Mouse (Mus musculus) megakaryocyte, adult 5-6 weeks (primary cell): ENCODE measurements around the gene Cep104. TPM values are rescaled to one million over a fixed set of nuclear protein-coding genes. Genes with fewer than 3 reads are reported as not detected.

ENCODE experiments used
- ATAC-seq: 2 replicates; pipeline ENCODE4 v1.8.0; 2016; ENCODE audit warnings: mild to moderate bottlenecking, inconsistent platforms; ENCODE audit not compliant: poor library complexity, severe bottlenecking
- total RNA-seq, 2 experiments: library from RNA; stranded (forward) in 1 of 2; stranded (reverse) in 1 of 2; fragments of 153-499, 151-499 nt in 1 of 2; fragments of 221-1000, 200-1000 nt in 1 of 2; gene quantifications; 2 replicates each; pipeline versions ENCODE4 v1.2.3 to v1.2.4; 2015 to 2017

Cep104 gene
- total RNA-seq, 2 experiments from 2014 or later: 4.0 to 5.3 TPM

DNA sequence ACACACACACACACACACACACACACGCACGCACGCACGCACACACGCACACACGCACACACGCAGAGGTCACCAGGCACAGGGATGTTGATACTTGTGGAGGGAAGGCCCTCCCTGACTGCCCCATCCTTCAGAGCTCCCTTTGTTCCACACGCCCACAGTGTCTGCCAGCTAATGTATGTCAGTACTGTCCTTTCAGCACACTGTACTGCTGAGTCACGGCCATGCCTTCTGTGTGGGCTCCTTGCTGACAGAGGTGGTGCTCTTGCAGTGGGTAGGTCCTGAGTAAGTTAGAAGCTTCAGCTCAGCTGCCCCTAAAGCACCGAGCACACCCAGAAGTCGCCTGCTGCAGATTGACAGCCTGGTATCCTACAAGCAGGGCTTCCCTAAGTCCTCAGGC lies 5.5 kb downstream of the Cep104 start:
- no peak for ATAC-seq

DNA sequence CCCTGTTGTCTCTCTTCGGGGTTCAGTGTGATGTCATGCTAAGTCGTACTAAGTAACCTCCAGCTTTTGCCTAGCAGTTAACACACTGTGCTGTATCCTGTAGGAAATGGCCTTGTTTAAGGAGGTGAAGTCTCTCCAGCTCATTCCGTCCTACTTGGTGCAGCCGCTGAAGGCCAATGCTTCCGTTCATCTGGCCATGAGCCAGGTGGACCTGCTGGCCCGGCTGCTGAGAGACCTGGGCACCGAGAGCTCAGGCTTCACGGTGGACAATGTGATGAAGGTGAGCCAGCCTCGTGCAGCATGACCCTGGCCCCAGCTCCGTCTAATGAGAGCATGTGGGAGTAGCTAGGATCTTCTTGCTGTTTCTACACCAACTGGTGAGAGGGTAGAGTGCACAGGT lies 17.7 kb downstream of the Cep104 start:
- no peak for ATAC-seq

GRCm38 (mm10) chr4:153993505-153993904 lies 18.5 kb downstream of the Cep104 start:
- no peak for ATAC-seq

DNA sequence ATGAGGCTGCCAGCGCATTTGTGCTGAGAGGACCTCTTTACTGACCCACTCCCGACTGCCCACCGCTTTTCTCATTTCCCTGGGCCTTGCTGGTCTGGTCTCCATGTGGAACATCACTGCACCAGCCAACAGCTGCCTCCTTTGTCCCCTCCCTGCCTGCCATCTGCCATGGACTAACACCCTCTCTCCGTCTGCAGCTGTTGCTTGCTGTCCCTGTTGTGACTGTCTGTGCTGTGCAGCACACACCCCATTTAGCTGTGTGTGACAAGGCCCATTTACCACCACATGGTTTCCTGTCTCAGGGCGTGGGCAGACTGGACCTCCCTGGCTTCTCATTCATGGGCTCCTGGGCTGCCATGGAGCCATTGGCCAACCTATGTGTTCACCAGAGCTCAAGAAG lies 30.5 kb downstream of the Cep104 start:
- no peak for ATAC-seq

- ATAC-seq: no peak
Observed at GRCm38 (mm10) chr4:154006264-154006663, 31.3 kb downstream of the Cep104 start.

GRCm38 (mm10) chr4:154007759-154008158 lies 32.8 kb downstream of the Cep104 start:
- no peak for ATAC-seq

DNA sequence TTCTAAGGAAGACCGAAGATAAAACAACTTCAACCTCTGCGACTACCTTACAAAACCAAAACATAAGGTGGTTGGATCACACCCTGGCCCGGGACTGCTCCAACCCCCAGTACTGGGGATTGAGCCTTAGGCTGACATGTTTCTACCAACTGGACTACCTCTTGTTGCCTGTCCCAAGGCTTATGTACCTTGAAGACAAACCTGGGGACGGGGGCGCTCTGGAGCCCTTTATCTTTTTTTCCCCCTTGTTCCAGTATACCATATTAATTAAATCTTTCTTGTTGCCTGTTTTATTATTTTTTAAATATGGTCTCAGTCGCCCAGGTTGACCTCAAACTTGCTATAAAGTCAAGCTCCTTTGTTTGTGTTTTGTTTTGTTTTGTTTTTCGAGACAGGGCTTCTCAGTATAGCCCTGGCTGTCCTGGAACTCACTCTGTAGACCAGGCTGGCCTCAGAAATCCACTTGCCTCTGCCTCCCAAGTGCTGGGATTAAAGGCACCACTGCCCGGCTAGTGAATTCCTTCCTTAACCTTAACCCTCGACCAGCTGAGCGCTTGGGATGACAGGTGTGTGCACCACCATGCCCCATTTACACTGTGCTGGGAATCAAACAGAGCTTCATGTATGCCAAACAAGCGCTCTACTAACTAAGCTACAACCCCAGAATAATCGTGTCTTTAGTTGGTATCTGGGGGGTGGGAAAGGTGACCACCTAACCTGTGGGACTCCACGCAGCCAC lies 36.1 kb downstream of the Cep104 start:
- peak; percentile 51 for ATAC-seq

GRCm38 (mm10) chr4:154011646-154012089 lies 36.7 kb downstream of the Cep104 start, which contains the start of gene Lrrc47:
Lrrc47 (plus strand) TSS chr4:154011731.
- peak; percentile 95 for ATAC-seq

DNA sequence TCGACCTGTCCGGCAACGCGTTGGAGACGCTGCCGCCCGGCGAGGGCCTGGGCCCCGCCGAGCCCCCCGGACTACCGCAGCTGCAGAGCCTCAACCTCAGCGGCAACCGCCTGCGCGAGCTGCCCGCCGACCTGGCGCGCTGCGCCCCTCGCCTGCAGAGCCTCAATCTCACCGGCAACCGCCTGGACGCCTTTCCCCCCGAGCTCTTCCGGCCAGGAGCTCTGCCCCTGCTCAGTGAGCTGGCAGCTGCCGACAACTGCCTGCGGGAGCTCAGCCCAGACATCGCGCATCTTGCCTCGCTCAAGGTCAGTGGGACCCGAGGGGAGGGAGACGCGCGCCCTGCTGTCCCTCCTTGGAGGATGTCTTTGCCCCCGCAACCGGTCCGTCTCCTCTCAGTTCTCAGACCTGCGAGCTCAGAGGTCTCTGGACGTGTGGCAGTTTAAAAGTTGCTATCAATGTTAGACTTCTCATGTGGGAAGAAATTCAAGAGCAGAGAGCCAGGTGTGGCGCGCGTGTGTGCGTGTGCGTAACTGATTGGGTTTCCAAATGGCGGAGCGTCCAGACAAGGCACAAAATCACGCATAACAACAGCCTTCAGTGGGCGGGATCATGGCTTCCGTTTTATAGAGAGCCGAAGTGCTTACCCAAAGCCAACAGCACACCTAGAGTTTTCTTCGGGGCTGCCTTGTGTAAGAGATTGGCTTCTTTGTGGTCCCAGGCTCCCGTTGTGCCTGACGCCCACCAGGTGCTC lies 37.3 kb downstream of the Cep104 start:
- ATAC-seq: peak; percentile 19; the same call in 1 of the 2 replicates

- ATAC-seq: no peak
Observed at GRCm38 (mm10) chr4:154015476-154015875, 40.5 kb downstream of the Cep104 start.

DNA sequence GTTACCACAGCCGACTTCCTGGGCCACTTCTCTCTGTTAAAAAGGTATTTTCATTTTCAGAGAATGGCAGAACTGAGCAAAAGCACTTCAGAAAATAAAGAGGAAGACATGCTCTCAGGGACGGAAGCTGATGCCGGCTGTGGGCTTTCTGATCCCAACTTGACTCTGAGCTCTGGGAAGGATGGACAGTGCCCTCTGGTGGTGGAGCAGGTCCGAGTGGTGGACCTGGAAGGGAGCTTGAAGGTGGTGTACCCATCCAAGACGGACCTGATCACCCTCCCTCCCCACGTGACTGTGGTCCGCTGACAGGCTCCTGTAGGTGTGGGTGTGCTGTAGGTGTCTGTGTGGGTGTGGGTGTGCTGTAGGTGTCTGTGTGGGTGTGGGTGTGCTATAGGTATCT lies 44.6 kb downstream of the Cep104 start:
- ATAC-seq: peak; percentile 58

DNA sequence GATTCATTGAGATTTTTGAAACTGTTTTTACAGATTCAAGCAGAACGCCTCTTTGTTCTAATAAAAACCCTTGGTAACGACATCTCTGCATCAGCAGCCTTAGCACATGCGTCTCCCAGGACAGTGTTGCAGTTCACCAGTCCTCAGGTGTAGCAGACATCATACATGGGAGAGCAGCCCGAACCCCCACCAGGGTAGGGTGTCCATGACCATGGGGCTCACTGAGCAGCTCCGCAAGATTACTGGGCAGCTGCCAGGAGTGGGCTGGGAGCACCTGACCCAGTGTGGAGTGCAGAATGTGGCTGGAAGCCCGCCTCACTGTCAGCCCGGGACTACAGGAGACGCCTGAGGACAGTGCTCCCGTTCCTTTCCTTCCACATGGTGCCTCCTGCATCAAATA lies 46.4 kb downstream of the Cep104 start:
- no peak for ATAC-seq

DNA sequence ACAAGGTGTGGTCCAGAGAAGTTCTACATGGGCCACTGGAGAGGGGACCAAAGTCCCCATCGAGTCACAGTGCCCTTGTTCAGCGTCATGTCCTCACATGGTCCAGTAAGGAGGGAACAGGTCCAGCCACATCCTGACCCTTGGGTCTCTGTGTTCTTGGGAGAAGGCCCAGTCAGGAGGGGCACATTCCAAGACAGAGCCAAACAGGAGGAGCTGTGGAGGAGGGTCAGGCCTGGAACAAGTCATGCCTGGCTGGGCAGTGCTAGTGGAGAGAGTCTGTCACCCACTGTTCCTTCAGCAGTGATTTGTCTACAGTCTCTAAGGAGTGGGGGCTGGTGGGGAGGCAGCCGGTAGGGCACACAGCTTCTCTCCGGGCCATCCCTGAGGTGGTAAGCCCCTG lies 47.4 kb downstream of the Cep104 start:
- ATAC-seq: no peak

GRCm38 (mm10) chr4:154022844-154023243 lies 47.9 kb downstream of the Cep104 start:
- no peak for ATAC-seq

GRCm38 (mm10) chr4:154023754-154024601 lies 49.0 kb downstream of the Cep104 start:
- ATAC-seq: peak; percentile 31

GRCm38 (mm10) chr4:154024729-154025521 lies 49.9 kb downstream of the Cep104 start:
- ATAC-seq: no peak

DNA sequence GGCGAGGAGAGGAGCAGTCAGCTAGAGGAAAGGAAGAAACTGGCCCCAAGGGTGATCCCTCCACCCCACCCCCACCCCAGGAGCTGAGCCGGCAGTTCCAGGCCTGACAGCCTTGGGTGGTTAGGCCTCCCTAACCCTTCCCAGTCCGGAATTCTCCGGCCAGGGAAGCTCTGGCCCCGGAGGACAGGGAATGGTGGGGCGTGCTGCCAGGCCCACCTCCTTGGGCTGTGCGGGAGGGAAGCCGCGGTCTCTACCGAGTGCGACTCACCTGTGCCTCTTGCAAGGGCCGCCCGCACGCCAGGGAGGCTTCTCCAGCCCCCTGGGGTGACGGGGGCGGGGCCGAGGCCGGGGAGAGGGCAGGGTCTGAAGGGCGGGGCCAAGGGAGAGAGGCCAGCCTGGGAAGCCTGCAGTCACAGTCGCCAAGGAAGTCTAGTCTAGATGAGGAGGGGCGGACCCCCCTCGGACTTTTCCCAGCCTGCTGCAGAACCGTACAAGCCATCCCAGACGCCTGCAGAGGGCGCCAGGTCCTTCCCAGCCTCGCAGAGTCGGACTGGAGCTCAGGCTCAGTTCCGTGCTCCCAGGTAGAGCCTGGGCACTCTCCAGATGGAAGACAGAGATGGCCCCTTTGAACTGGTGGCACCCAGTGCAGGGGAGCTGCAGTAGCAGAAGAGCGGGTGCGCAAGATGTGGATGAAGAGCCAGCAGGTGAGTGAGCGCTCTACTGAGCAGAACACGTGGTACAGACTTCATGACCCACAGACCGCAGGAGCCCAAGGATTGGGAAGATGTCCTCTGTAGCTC lies 50.8 kb downstream of the Cep104 start, which contains the start of gene Smim1:
Smim1 (minus strand) TSS at position 590 of the 800 bp plus-strand sequence.
- peak; percentile 27 for ATAC-seq

DNA sequence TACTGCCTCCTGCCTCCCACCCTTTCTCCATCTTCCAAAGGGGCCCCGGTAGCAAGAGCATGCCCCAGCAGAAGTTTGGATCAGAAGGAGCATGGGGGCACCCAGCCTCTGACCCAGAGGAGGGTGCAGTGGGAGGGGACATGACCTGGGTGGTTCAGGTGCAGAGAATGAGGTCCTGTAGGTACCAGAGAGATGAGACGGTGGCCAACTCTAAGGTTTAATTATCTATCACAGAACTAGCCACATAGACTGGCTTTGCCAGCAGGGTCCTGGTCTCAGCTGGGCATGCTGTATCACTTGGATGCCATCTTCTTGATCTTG lies 51.4 kb downstream of the Cep104 start:
- ATAC-seq: no peak

- ATAC-seq: no peak
Observed at GRCm38 (mm10) chr4:154028066-154028465, 53.1 kb downstream of the Cep104 start.

DNA sequence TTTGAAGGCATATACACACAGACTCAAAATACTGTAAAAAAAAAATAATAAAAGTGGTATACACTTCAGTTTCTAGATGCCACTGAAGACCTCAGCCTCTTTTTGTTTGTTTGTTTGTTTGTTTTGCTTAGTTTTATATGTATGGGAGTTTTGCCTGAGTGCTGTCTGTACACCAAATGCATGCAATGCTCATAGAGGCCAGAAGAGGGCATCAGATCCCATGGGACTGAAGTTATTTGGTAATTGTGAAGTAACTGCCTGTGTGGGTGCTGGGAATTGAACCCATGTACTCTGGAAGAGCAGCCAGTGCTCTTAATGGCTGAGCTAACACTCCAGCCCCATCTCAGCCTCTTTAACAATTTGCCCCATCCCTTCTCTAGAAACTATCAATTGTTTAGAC lies 53.7 kb downstream of the Cep104 start:
- ATAC-seq: no peak
